Mouse (Mus musculus): ENCODE measurements around the gene Pif1.

Gene Pif1

GRCm38 (mm10) chr9:65593596-65593995, 6.6 kb downstream of the Pif1 start:
- DNase-seq (ENCODE audit: low spot score in 2 of 2): no peak

- peak; percentile 33 to 60 for DNase-seq (ENCODE audit: low spot score in 2 of 2)
These were observed 11.8 kb downstream of the Pif1 start for GRCm38 (mm10) chr9:65598765-65599249.

- no peak for DNase-seq (ENCODE audit: low spot score in 2 of 2)
These were observed 14.0 kb downstream of the Pif1 start for GRCm38 (mm10) chr9:65600951-65601350.

GRCm38 (mm10) chr9:65603401-65604102, 16.6 kb downstream of the Pif1 start:
- DNase-seq (ENCODE audit: low spot score in 2 of 2): no peak

- DNase-seq (ENCODE audit: low spot score in 2 of 2): peak; percentile 46 to 61
These were observed 18.6 kb downstream of the Pif1 start for GRCm38 (mm10) chr9:65605471-65606136.

- DNase-seq (ENCODE audit: low spot score in 2 of 2): no peak
These were observed 19.6 kb downstream of the Pif1 start for GRCm38 (mm10) chr9:65606321-65607109.

- no peak for DNase-seq (ENCODE audit: low spot score in 2 of 2)
These were observed 20.2 kb downstream of the Pif1 start for GRCm38 (mm10) chr9:65607120-65607519.

- no peak for DNase-seq (ENCODE audit: low spot score in 2 of 2)
These were observed 25.1 kb downstream of the Pif1 start for GRCm38 (mm10) chr9:65611969-65612486.

GRCm38 (mm10) chr9:65613098-65613497, 26.1 kb downstream of the Pif1 start:
- no peak for DNase-seq (ENCODE audit: low spot score in 2 of 2)

GRCm38 (mm10) chr9:65619311-65619710, 32.4 kb downstream of the Pif1 start:
- no peak for DNase-seq (ENCODE audit: low spot score in 2 of 2)

GRCm38 (mm10) chr9:65621196-65621595, 34.2 kb downstream of the Pif1 start:
- no peak for DNase-seq (ENCODE audit: low spot score in 2 of 2)

- DNase-seq (ENCODE audit: low spot score in 2 of 2): no peak
These were observed 34.7 kb downstream of the Pif1 start for GRCm38 (mm10) chr9:65621666-65622065.

GRCm38 (mm10) chr9:65622826-65623225, 35.9 kb downstream of the Pif1 start:
- no peak for DNase-seq (ENCODE audit: low spot score in 2 of 2)

GRCm38 (mm10) chr9:65624266-65624665, 37.3 kb downstream of the Pif1 start:
- no peak for DNase-seq (ENCODE audit: low spot score in 2 of 2)

- DNase-seq (ENCODE audit: low spot score in 2 of 2): peak; percentile 37 to 51
These were observed 42.2 kb downstream of the Pif1 start, which contains the start of gene Rbpms2 for GRCm38 (mm10) chr9:65629025-65629766. Gene Rbpms2, plus strand, starts transcription at chr9:65629648.

GRCm38 (mm10) chr9:65629767-65630630, 43.0 kb downstream of the Pif1 start:
- DNase-seq (ENCODE audit: low spot score in 2 of 2): peak; percentile 49 to 59

GRCm38 (mm10) chr9:65630631-65631353, 43.8 kb downstream of the Pif1 start:
- peak; percentile 21 to 25 for DNase-seq (ENCODE audit: low spot score in 2 of 2)

- DNase-seq (ENCODE audit: low spot score in 2 of 2): no peak
These were observed 44.5 kb downstream of the Pif1 start for GRCm38 (mm10) chr9:65631354-65632021.

GRCm38 (mm10) chr9:65635766-65636165, 48.8 kb downstream of the Pif1 start:
- no peak for DNase-seq (ENCODE audit: low spot score in 2 of 2)

Measured in heart, adult 9 months (tissue).